ENCODE assay signal across 24 mouse cellular contexts in genomic region chr3:146580039-146580729, GRCm38 (mm10). TPM values are rescaled to one million over a fixed set of nuclear protein-coding genes. Genes with fewer than 3 reads are reported as not detected.
"Had no signal": no experiment of that assay in that cellular context is flagged by ENCODE, and none has a peak within 500 bp of the region (broad histone marks: within the 10 kb centered on the region; RNA-seq: fewer than 3 reads in every experiment).

No protein-coding gene starts in this region.

- ATAC-seq: midbrain, embryonic 16.5 days had no signal

- H3K4me3 ChIP-seq: midbrain, embryonic 10.5 days; midbrain, embryonic 12.5 days; myocyte; neural tube, embryonic 13.5 days; neural tube, embryonic 15.5 days had no signal

- H3K36me3 ChIP-seq: midbrain, embryonic 10.5 days; midbrain, embryonic 12.5 days; neural tube, embryonic 13.5 days; neural tube, embryonic 15.5 days had no signal

- H3K27me3 ChIP-seq: midbrain, embryonic 12.5 days; neural tube, embryonic 13.5 days; neural tube, embryonic 15.5 days had no signal

- H3K9ac ChIP-seq: lung, embryonic 14.5 days; midbrain, embryonic 12.5 days; neural tube, embryonic 13.5 days; neural tube, embryonic 15.5 days had no signal

- H3K4me1 ChIP-seq: midbrain, embryonic 10.5 days; midbrain, embryonic 12.5 days; neural tube, embryonic 13.5 days; neural tube, embryonic 15.5 days had no signal

- H3K4me2 ChIP-seq: lung, embryonic 14.5 days; midbrain, embryonic 12.5 days; neural tube, embryonic 13.5 days; neural tube, embryonic 15.5 days had no signal

- DNase-seq: lung, embryonic 14.5 days; lung, postnatal 10 days; lung, postnatal 4 days; midbrain, embryonic 14.5 days; retina, postnatal 1 day; right cerebral cortex, adult 18-20 months; right cerebral cortex, postnatal 25 days; right cerebral cortex, postnatal 4 days; spleen, adult 18-20 months; thymus, adult 18-20 months; thymus, postnatal 14 days; thymus, postnatal 36 days had no signal

- H3K27ac ChIP-seq: midbrain, embryonic 10.5 days; midbrain, embryonic 12.5 days; neural tube, embryonic 13.5 days; neural tube, embryonic 15.5 days had no signal

- H3K9me3 ChIP-seq: midbrain, embryonic 10.5 days; midbrain, embryonic 12.5 days; neural tube, embryonic 13.5 days; neural tube, embryonic 15.5 days had no signal

RNA-seq across cellular contexts. Expression of gene Uox, which starts 10.0 kb away (rescaled TPM):
- total RNA-seq: megakaryocyte, adult 5-6 weeks; megakaryocyte-erythroid progenitor cell, adult 5-6 weeks had no signal
- polyA plus RNA-seq: lung, embryonic 14.5 days; midbrain, embryonic 10.5 days; midbrain, embryonic 12.5 days; midbrain, embryonic 14.5 days; midbrain, embryonic 16.5 days; myocyte; neural tube, embryonic 11.5 days; neural tube, embryonic 13.5 days; neural tube, embryonic 15.5 days; stomach, embryonic 14.5 days had no signal

RNA-seq across cellular contexts. Expression of gene Dnase2b, which starts 35.2 kb away (rescaled TPM):
- total RNA-seq: megakaryocyte-erythroid progenitor cell, adult 5-6 weeks had no signal
- polyA plus RNA-seq: lung, embryonic 14.5 days; lung, embryonic 16.5 days; midbrain, embryonic 10.5 days; midbrain, embryonic 12.5 days; midbrain, embryonic 14.5 days; midbrain, embryonic 16.5 days; myocyte; neural tube, embryonic 11.5 days; neural tube, embryonic 13.5 days; neural tube, embryonic 15.5 days; small intestine, adult 2 months; stomach, embryonic 14.5 days had no signal
